Mouse (Mus musculus) mouse embryonic stem cell (cell line): Measurements from ENCODE around the gene Rcsd1.

Experiments
- in situ Hi-C, 2 experiments: fragments of 300-500 bp; cut with MboI; formaldehyde crosslinking; loops; 1 replicate in 1 of 2; 3 replicates in 1 of 2; pipeline ENCODE4 v1.14.3; 2019 to 2020; ENCODE audit warnings: low sequenced_read_pairs in 2 of 2, low pct_unique_long_range_greater_than_20kb in 1 of 2, mixed read lengths in 1 of 2; ENCODE audit not compliant: unreplicated experiment in 1 of 2

The Rcsd1 gene

DNA sequence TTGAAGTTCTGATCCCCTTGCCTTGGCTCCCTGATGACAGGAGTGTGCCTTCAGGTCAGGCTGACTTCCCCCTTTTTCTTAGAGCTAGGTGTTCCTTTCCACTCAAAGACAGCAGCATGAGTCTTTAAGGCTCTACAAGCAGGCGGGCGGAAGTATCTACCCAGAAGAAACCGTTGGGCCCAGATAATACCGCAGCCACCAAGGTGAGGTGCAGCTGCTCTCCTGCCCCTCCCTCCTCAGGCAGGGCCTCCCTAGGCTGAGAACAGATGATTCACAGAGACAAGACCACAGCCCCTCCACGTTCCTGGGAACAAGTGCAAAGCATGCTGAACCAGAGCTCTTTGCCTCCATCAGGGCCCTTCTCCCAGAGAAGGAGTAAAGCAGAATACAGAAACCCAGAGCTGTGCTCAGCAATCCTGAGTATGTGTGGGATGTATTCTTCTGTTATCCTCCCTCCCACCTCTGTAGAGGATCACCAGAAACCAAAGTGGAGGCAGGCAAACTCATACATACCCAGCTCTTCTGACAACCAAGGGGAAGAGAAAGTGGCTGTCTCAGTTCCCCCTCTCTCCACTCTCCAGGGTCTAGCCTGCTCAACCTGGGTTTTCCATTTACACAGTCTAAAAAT, at the start of gene Rcsd1:
Gene Rcsd1, minus strand, starts transcription at position 129 of the 628 bp plus-strand sequence.
- in situ Hi-C loops = no loop called here

DNA sequence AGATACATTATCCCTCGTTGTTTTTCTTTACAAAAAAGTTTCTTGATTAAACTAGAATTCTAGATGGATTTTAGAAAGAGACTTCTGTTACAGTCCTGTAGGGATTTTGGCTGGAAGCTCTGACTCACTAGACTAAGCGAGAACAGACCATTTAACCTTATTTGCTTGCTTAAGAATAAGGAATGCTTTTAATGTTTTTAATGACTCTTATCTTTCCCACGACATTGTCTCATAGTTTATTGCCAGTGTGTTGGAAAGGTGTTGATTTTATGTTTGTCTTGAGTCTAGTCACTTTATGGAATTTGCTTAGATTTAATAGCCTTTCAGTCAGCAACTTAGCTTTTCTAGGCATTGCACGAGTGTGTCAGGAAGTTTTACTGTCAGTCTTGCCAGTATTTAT, 45.6 kb upstream of the Rcsd1 start:
- in situ Hi-C loops = no loop called here

GRCm38 (mm10) chr1:165754205-165754604, 44.6 kb upstream of the Rcsd1 start:
- in situ Hi-C loops = no loop called here

GRCm38 (mm10) chr1:165751838-165752237, 42.3 kb upstream of the Rcsd1 start:
- in situ Hi-C loops = no loop called here

GRCm38 (mm10) chr1:165751142-165751541, 41.6 kb upstream of the Rcsd1 start:
- in situ Hi-C loops = no loop called here

DNA sequence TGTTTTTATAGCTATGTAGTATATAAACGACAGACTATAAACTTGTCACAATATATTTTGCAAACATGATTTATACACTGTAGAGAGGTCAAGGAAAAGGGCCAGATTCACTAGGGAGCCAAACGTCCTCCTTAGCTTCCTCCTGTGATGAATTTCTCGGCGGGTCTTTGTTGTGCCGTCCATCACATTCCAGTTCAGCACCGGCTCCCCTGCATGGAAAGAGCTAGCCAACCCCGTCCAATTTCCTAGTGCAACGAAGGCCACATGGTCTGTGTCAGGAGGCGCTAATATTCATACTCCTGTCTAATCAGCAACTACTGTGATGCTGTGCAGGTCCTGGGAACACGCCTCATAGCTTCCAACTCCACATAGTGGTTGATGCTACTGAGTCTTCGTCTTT, 38.5 kb upstream of the Rcsd1 start:
- in situ Hi-C loops = loop anchor here in 1 of 2 experiments (25.0 kb wide), 1 partner anchor 161 kb away; no protein-coding TSS in a partner anchor

- in situ Hi-C loops = loop anchor here in 1 of 2 experiments (25.0 kb wide), 1 partner anchor 155 kb away; no protein-coding TSS in a partner anchor
Observed at GRCm38 (mm10) chr1:165741989-165742388, 32.4 kb upstream of the Rcsd1 start.

DNA sequence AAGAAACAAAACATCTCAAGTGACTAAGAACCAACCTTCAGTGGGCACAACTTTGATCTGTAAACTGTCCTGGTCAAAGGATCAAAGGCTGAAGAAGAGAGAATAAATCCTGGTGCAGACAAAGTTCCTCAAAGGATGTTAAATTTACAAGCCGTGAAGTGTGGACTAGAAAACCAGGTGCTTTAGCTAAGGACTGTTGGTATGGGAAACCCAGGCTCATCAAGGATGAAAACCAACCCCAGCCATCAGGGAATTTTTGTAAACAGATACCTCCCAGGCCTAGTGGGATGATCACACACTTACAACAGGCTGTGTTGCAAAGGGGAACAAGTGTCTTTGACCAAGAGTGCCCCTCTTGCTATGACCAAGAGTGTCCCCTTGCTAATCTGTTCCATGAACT, 29.4 kb upstream of the Rcsd1 start:
- in situ Hi-C loops = loop anchor here (5.0 to 25.0 kb wide), 4 partner anchors 62 to 154 kb away; no protein-coding TSS in a partner anchor

DNA sequence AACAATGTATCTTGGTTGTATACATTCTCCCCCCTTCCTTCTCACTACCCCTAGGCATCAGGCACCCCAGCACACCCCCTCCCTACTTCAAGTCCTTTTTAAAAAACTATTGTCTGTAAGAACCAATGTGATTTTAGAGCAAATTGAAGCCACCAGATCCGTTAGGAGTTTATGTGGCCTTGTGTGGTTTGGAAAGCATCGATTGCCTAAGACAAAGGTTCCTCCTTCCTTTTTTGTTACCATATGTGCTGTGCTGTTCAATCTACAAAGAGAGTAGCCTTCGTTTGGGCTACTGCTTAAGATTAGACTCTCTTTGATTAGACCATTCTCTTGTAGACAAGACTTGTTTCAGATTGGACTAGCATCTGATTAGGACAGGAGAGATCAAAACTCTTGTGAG, 28.3 kb upstream of the Rcsd1 start:
- in situ Hi-C loops = loop anchor here (5.0 to 25.0 kb wide), 4 partner anchors 61 to 153 kb away; no protein-coding TSS in a partner anchor

- in situ Hi-C loops = loop anchor here (5.0 to 25.0 kb wide), 4 partner anchors 60 to 153 kb away; no protein-coding TSS in a partner anchor
Observed at GRCm38 (mm10) chr1:165737451-165737850, 27.9 kb upstream of the Rcsd1 start.

DNA sequence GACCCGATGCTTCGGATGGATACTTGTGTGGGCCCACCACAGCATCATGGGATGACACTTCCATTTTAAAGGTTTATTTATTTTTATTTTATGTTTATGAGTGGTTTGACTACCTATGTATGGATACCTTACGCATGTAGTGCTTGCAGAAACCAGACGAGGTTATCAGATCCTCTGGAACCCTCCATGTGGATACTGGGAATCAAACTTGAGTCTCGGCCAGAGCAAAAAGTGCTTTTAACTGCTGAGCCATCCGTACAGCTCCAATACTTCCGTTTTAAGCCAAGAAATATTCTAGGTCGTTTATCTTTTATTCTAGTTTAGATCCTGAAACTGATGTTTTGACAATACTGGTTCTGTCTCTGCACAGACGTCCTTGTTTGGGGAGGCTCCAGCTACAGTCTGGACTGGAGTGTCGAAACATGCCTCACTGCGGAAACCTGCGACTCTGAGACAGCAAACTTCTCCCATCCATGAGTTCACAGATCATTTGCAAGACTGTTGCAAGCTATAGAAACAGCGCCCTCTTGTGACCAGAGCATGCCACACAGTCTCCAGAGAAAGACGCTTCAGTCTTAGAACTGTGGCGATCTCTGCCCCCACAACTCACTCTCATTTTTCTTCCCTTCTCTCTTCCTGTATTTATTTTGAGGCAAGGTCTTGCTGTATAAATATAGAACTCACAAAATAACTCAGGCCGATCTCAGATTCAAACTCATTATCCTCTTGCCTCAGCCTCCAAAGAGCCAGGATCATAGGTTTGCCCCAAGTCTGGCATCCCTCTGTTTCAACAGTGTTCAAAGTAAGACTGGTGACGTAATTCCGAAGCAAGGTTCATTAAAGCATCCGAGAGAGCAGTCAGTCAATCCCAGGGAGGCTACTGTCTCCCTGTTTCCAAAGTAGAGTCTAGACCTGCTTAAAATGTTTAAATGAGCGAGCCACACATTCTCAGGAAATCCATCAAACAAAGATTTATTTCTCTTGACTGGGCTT, 26.6 kb upstream of the Rcsd1 start:
- in situ Hi-C loops = loop anchor here (5.0 to 25.0 kb wide), 4 partner anchors 59 to 151 kb away; no protein-coding TSS in a partner anchor

- in situ Hi-C loops = loop anchor here (5.0 to 25.0 kb wide), 4 partner anchors 58 to 150 kb away; no protein-coding TSS in a partner anchor
Observed at GRCm38 (mm10) chr1:165734840-165735239, 25.3 kb upstream of the Rcsd1 start.

- in situ Hi-C loops = loop anchor here (10.0 to 25.0 kb wide), 2 partner anchors 144 to 147 kb away; no protein-coding TSS in a partner anchor
Observed at GRCm38 (mm10) chr1:165731553-165731952, 22.0 kb upstream of the Rcsd1 start.

DNA sequence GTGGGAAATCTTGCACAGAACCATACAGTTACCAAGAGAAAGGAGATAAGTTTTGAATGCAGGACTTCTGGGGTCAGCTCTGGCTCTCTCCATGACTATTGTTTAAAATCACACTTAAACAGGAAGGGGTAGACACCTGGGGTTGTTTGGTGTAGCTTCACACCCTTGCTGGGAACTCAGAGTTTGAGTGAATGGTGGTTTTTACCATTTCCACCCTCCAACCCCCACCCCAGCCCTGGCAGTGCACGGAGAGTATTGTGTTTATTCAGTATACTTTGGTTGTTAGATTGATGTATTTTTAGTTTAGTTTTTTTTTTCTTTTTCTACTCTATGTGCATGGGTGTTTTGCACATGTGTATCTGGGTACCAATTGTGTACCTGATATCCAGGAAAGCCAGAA, 20.6 kb upstream of the Rcsd1 start:
- in situ Hi-C loops = loop anchor here (10.0 to 25.0 kb wide), 2 partner anchors 143 to 145 kb away; no protein-coding TSS in a partner anchor

DNA sequence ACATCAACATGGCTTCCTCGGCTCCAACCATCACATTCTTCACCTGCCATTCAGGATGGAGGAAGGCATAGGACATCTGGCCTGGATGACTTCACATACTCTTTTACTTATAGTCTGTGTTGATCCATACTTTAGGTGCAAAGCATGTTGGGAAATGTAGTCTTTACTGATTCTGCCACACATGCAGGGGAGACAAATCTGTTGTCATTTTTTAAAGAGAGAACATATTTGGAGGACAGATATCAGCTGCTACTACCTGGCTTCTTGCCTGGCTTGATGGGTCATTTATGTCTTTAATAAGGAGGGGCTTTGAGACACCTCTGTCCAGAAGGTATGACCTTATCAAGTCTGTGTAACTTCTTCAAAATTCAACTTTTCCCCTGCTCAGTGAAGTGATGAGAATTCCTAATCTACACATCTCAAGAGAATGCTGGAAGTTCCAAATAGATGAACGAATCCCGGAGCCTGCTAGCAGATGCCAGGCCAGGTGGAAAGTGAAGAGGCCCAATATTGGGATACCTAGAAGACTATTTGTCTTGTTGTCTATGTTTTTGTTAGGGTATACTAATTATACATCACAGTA, 18.6 kb upstream of the Rcsd1 start:
- in situ Hi-C loops = loop anchor here in 1 of 2 experiments (25.0 kb wide), 1 partner anchor 141 kb away; no protein-coding TSS in a partner anchor

GRCm38 (mm10) chr1:165726986-165727385, 17.4 kb upstream of the Rcsd1 start:
- in situ Hi-C loops = loop anchor here in 1 of 2 experiments (25.0 kb wide), 1 partner anchor 140 kb away; no protein-coding TSS in a partner anchor

DNA sequence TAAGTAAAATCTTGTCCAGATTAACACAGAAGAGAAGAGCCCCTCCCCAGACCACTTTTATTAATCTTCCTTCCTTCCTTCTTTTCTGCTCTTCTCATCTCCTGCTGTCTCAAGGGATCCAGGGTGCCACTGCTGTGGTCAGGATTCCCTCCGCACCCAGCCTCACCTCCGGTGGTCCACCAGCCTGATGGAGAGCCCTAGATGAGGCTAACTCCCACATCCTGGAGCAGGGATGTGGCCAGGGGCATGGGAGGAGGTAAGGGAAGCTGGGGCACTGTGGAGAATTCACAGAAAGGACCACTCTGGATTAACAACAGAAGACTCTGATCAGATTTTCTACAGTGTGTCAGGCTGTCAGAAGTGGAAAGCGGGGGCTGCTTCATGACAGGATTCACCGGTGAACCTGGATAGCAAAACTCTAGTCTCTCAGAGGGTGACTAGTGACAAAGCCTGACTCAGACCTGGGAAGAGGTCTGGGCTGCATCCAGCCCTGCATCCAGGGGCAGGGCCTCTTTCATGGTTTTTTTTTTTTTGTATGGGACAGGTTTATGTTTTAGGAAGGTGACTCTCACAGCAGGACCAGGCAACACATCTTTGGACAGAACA, 15.6 kb upstream of the Rcsd1 start:
- in situ Hi-C loops = loop anchor here in 1 of 2 experiments (25.0 kb wide), 1 partner anchor 138 kb away; no protein-coding TSS in a partner anchor
